Mouse (Mus musculus) midbrain, postnatal 0 days (tissue): ENCODE data around the gene Nav3. TPM values are rescaled to one million over a fixed set of nuclear protein-coding genes. Genes with fewer than 3 reads are reported as not detected.

ENCODE experiments used
- ATAC-seq: fragments of 200-750 bp; cut with Nextera tagmentation; 2 replicates; pipeline ENCODE4 v1.8.0; 2017; ENCODE audit warnings: moderate number of reproducible peaks, mild to moderate bottlenecking, moderate TSS enrichment, moderate library complexity; ENCODE audit not compliant: low FRiP score
- DNase-seq: peaks from one replicate; pipeline ENCODE4 v3.0.0-alpha.2; 2015; ENCODE audit warnings: low spot score
- H3K27ac ChIP-seq: fragments of 300-500 bp; sonication (generic); 2 replicates; pipeline ENCODE4 v1.5.1; 2014; ENCODE audit warnings: low read depth, mild to moderate bottlenecking, low read length, mixed read lengths
- H3K27me3 ChIP-seq: fragments of 300-500 bp; sonication (generic); 2 replicates; pipeline ENCODE4 v1.6.1; 2014; ENCODE audit warnings: low read length, control low read depth, mixed read lengths; ENCODE audit not compliant: insufficient read depth
- H3K36me3 ChIP-seq: fragments of 300-500 bp; sonication (generic); 2 replicates; pipeline ENCODE4 v1.6.1; 2014; ENCODE audit warnings: low read length, control low read depth, mixed read lengths; ENCODE audit not compliant: insufficient read depth
- H3K4me1 ChIP-seq: fragments of 300-500 bp; sonication (generic); 2 replicates; pipeline ENCODE4 v1.6.1; 2014; ENCODE audit warnings: mild to moderate bottlenecking, control low read depth, antibody characterized with exemption, low read length, mixed read lengths; ENCODE audit not compliant: insufficient read depth
- H3K4me2 ChIP-seq: fragments of 300-500 bp; sonication (generic); 2 replicates; pipeline ENCODE4 v1.6.1; 2014; ENCODE audit warnings: low read depth, mild to moderate bottlenecking, low read length, mixed read lengths; ENCODE audit not compliant: poor library complexity, severe bottlenecking
- H3K4me3 ChIP-seq: fragments of 300-500 bp; sonication (generic); 2 replicates; pipeline ENCODE4 v1.5.1; 2014; ENCODE audit warnings: low read depth, mild to moderate bottlenecking, low read length, moderate library complexity
- H3K9ac ChIP-seq: fragments of 300-500 bp; sonication (generic); replicated peaks from 2 replicates; pipeline ENCODE4 v1.6.1; 2014; ENCODE audit warnings: mild to moderate bottlenecking, low read length, moderate library complexity, mixed read lengths; ENCODE audit not compliant: poor library complexity, severe bottlenecking
- H3K9me3 ChIP-seq: fragments of 300-500 bp; sonication (generic); 2 replicates; pipeline ENCODE4 v1.6.1; 2016; ENCODE audit warnings: low read length, control low read depth
- CTCF ChIP-seq: IDR thresholded peaks from 2 replicates; pipeline ENCODE4 v1.5.1; 2016; ENCODE audit warnings: antibody characterized with exemption, mild to moderate bottlenecking
- whole genome bisulfite sequencing: fragments of 180-500 bp; shearing (Covaris S2); extraction: QIAGEN DNeasy Blood & Tissue Kit; methylation state at CpG from one replicate; pipeline ENCODE4 v1.1.7; 2014; 5-methylcytosine and 5-hydroxymethylcytosine counted together
- polyA plus RNA-seq: library from polyadenylated mRNA; unstranded; fragments of >200 nt; fragmentation: Nextera tagmentation; extraction: Ambion mirVana; gene quantifications from 2 replicates; pipeline ENCODE4 v1.2.1, GENCODE M21; 2015
- total RNA-seq: library from RNA; depleted of rRNA; stranded (reverse); fragments of >200 nt; gene quantifications from 2 replicates; pipeline ENCODE4 v1.2.3, GENCODE M21; 2014

Gene Nav3
- total and polyA plus RNA-seq, 2 experiments from 2014 or later: 18.9 to 121 TPM

GRCm38 (mm10) chr10:109684109-109685056 lies 771.6 kb downstream of the Nav3 start:
- 11% methylated on average over 27 of the region's 27 CpGs for WGBS
- ATAC-seq (peak; percentile 92), DNase-seq (peak; percentile 94)

GRCm38 (mm10) chr10:109672896-109673295 lies 783.1 kb downstream of the Nav3 start:
- H3K27me3 ChIP-seq: no peaks in the 10 kb centered on the region
- 88% methylated on average over 2 of the region's 2 CpGs for WGBS
- no peak overlapping the region for H3K27ac ChIP-seq
- no peak for DNase-seq
- no peak overlapping the region for H3K4me2 ChIP-seq
- no peak overlapping the region for H3K4me3 ChIP-seq
- no peaks in the 10 kb centered on the region for H3K9me3 ChIP-seq
- no peak overlapping the region for H3K9ac ChIP-seq
- ATAC-seq: no peak
- H3K36me3 ChIP-seq: no peaks in the 10 kb centered on the region
- no peak for TF ChIP-seq CTCF
- H3K4me1 ChIP-seq: no peaks in the 10 kb centered on the region

More at GRCm38 (mm10) chr10:109684109-109685056, 771.6 kb downstream of the Nav3 start:
- peak overlapping the region; percentile 70 for H3K27ac ChIP-seq
- peak overlapping the region; percentile 39 for H3K4me2 ChIP-seq
- peak overlapping the region; percentile 16; the same call in 1 of the 2 replicates for H3K4me3 ChIP-seq
- H3K36me3 ChIP-seq: no peaks in the 10 kb centered on the region; the same call in 1 of the 2 replicates
- no peaks in the 10 kb centered on the region for H3K4me1 ChIP-seq
- 0 out of 2 replicates have a peak overlapping the region, but pooled peaks have one; percentile 1 for H3K9ac ChIP-seq
- no peaks in the 10 kb centered on the region for H3K27me3 ChIP-seq
- peak; percentile 83 for TF ChIP-seq CTCF
- no peaks in the 10 kb centered on the region for H3K9me3 ChIP-seq

GRCm38 (mm10) chr10:109667453-109667852 lies 788.6 kb downstream of the Nav3 start:
- Histone ChIP-seq H3K4me3 (no peak overlapping the region), H3K27me3 (no peaks in the 10 kb centered on the region), H3K4me1 (no peaks in the 10 kb centered on the region), H3K9me3 (no peaks in the 10 kb centered on the region), H3K36me3 (no peaks in the 10 kb centered on the region), H3K9ac (no peak overlapping the region), H3K4me2 (no peak overlapping the region), H3K27ac (no peak overlapping the region)
- ATAC-seq (no peak), DNase-seq (no peak)
- TF ChIP-seq CTCF: no peak
- WGBS: 67% methylated on average over 4 of the region's 4 CpGs

GRCm38 (mm10) chr10:109664629-109665317 lies 791.2 kb downstream of the Nav3 start:
- H3K36me3 ChIP-seq: no peaks in the 10 kb centered on the region
- peak; percentile 77 for ATAC-seq
- H3K9ac ChIP-seq: no peak overlapping the region
- H3K9me3 ChIP-seq: no peaks in the 10 kb centered on the region
- no peaks in the 10 kb centered on the region for H3K4me1 ChIP-seq
- peak overlapping the region; percentile 18 for H3K4me2 ChIP-seq
- peak; percentile 90 for TF ChIP-seq CTCF
- WGBS: 23% methylated on average over 14 of the region's 14 CpGs
- no peak overlapping the region for H3K27ac ChIP-seq
- peak; percentile 83 for DNase-seq
- no peak overlapping the region for H3K4me3 ChIP-seq
- H3K27me3 ChIP-seq: no peaks in the 10 kb centered on the region

GRCm38 (mm10) chr10:109651516-109651915 lies 804.5 kb downstream of the Nav3 start:
- DNase-seq: peak; percentile 75
- Histone ChIP-seq H3K4me2 (no peak overlapping the region), H3K4me1 (no peaks in the 10 kb centered on the region), H3K27ac (no peak overlapping the region), H3K36me3 (no peaks in the 10 kb centered on the region), H3K4me3 (no peak overlapping the region), H3K27me3 (no peaks in the 10 kb centered on the region), H3K9ac (no peak overlapping the region), H3K9me3 (no peaks in the 10 kb centered on the region)
- 63% methylated on average over 7 of the region's 7 CpGs for WGBS
- no peak for TF ChIP-seq CTCF
- no peak for ATAC-seq
